Mouse (Mus musculus): ENCODE data around the gene Lypd6. TPM values are rescaled to one million over a fixed set of nuclear protein-coding genes. Genes with fewer than 3 reads are reported as not detected.

The Lypd6 gene
- total RNA-seq, 2 experiments from 2014 or later = 1.6 to 1.9 TPM

DNA sequence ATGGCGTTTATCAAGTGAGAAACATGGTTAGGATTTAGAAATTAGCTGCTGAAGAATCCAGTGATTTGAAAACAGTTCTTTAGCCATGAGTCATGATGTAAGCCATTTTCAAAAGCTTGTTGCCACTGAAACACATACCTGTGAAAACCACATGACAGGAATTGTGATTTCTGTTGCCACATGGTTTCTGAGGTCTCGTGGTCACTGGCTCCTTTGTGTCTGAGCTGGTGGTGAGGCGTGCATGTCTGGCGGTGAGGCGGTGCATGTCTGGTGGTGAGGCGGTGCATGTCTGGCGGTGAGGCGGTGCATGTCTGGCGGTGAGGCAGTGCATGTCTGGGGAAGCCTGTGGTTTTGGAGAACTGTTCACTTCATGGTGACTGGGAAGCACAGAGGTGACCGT lies 89.8 kb downstream of the Lypd6 start:
- intact Hi-C loops (cut with DNase I; ENCODE audit: low total_unique reads) = no loop called here
- no peak for DNase-seq

DNA sequence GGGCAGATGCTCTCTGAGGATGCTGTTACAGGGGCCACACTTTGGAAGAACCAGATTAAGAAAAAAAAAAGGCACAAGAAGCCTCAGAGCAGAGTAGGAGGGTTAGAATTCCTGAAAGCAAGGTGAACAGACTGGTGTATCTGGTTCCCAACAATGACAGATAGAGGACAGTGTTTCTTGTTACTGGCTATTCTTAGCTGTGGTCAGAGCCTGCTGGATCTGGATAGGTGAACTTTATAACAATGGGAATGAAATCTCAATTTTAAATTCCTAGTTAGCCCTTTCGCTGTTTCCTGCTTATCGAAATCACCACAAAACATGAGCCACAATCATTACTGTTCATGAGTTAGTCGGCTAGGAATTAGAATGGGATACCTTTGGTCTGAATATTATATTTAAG lies 93.8 kb downstream of the Lypd6 start:
- intact Hi-C loops (cut with DNase I; ENCODE audit: low total_unique reads) = no loop called here
- no peak for DNase-seq

DNA sequence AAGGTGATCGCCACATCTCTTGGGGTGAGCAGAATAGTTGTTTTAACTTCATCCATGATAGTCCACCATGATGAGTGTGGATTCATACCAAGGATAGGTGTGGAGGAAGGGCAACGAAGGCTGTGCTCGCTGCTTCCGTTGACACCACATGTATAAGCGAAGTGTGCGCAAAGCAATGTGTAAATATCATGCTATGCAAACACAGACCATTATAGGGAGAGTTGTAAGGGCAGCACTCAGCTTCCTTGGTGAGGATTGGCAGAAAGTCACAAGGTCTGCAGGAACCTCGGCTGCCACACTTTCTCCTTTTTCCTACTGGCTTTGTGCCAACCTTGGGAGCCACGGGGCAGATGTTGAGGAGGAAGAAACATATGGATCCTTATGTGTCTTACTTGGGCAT lies 97.4 kb downstream of the Lypd6 start:
- intact Hi-C loops (cut with DNase I; ENCODE audit: low total_unique reads) = no loop called here
- DNase-seq = no peak

DNA sequence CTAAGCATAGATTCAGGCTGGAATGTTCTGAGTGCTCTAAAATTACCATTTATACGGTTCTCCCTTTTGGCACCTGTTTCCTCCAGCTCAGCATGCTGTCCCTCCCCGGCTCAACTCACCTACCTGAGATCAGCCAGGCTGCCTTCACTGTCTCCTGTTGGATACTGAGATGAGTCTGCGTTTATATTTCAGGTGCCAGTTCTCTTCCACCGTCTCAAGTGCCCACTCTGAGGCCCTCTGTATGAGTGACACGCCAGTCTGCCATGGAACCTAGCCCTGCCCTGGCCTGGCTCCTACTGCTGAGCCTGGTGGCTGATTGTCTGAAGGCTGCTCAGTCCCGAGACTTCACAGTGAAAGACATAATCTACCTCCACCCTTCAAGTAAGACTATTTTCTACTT lies 99.0 kb downstream of the Lypd6 start:
- intact Hi-C loops (cut with DNase I; ENCODE audit: low total_unique reads) = no loop called here

DNA sequence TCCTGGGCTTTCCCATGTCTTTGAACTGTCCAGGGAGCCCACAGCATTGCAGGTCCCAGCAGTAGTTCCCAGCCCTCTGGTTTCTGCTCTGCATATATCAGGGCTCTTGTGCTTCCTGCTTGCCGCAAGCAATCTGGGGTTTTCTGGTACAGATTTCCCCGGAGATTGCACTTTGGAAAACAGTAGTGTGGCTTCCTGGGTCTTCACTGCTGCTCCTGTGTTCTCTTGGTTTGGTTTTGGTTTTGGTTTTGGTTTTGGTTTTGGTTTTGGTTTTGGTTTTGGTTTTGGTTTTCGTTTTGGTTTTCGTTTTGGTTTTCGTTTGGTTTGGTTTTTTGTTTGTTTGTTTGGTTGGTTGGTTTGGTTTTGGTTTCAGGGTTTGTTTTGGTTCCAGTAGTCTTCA lies 99.9 kb downstream of the Lypd6 start:
- intact Hi-C loops (cut with DNase I; ENCODE audit: low total_unique reads) = no loop called here

More for the DNA sequence above, 99.0 kb downstream of the Lypd6 start:
- peak; percentile 10 for DNase-seq

DNA sequence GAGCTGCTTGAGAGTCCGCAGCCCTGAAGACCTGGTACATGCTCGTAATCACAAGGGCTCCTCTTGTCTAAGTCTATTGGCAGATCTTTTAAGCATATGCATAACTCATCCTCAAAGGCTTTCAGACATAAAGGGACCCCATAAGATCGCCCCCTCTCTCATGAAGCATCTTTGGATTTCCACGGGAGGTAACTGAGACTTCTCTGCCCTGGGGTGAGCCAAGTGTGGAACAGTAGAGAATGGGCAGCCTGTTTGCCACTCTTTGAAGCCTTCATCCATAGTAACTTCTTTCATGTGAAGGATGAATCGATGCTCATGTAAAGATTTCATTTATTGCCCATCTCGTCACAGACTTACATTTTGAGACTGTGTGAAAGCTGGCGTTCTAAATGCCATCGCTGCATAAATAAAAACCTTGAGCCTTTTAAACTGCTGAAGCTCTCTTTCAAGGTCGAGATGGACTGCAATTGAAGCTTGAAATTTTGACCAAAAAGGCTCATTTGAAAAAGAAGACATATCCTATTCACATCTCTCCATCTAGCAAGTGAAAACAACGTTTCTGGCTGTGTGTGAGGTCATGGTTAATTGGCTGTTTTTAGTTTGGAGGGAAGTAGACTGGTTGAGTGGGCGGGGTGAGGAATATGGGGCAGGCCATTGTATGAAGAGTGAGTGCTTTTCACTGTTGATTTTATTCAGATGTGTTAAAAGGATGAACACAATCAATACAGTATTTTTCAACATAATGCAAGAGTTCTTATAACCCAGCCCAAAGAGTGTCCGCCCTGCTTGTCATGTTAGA lies 107.7 kb downstream of the Lypd6 start:
- no peak for DNase-seq
- intact Hi-C loops (cut with DNase I; ENCODE audit: low total_unique reads) = no loop called here

More for the DNA sequence above, 99.9 kb downstream of the Lypd6 start:
- no peak for DNase-seq

DNA sequence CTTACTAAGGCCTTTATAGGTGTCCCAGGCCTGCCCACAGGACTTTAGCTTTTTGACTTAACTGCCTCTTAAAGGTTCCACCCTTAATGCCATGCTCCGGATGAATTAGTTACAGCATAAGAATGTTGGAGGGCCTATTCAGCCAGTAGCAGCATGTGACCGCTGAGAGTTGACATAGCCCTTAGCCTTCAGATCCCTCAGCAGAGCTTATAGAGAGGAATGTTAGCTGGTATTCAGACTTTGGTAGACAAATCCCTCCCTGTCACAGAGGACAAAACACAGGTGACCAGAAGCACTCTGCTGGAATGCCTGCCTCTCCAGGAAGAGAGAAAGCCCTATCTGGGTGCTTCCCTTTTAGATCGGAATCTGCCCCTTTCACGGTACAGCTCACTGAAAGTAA lies 109.5 kb downstream of the Lypd6 start:
- intact Hi-C loops (cut with DNase I; ENCODE audit: low total_unique reads) = no loop called here
- no peak for DNase-seq

DNA sequence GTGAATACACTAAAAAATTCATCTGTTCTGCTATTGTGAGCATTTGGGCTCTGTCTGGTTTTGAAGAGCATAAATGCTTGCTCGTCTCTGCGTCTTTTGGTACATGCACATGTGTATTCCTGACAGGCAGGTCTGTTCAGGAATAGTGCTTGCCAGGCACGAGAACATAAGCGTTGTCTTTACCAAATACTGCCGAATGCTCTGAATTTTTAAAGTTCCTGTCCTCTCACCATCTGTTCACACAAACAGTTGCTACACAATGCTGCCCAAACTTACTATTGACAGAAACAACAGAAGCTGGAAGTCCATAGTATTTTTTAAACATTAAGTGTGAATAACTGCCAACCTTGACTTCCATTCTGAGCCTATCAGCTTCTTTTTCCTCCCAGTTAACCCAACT lies 112.9 kb downstream of the Lypd6 start:
- intact Hi-C loops (cut with DNase I; ENCODE audit: low total_unique reads) = no loop called here
- DNase-seq = no peak

DNA sequence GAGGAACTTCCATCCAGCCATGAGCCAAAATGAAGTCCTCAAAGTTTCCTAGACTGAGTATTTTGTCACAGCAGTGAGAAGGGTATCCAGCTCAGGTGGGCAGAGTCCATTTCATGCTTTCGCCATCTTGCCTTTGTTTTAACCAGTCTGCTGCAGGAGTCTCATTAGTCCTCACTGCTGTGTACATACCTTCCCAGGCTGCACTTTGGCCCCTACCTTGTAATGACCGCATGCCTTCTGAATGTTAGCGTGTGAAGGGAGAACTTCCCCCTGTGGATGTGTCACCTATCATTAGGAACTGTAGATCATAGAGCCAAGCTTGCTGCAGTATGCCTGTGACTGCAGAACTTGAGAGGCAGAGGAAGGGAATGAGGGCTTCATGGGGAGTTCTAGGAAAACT lies 114.2 kb downstream of the Lypd6 start:
- intact Hi-C loops (cut with DNase I; ENCODE audit: low total_unique reads) = no loop called here
- no peak for DNase-seq

DNA sequence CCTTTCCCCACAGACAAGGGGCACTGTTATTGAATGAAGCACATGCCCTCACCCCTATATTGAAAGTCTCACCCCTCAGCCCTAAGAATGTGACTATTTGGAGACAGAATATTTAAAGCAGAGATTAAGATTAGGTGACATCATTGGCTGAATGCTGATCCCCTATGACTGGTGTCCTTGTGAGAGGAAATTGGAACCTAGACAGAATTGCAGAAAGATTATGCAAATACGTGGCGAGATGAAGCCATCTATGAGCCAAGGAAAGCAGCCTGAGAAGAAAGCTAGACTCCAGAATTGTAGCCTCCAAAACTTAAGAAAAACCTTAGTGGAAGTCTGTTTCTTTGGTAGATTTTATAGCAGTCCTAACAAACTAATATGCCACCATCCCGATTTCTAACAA lies 115.1 kb downstream of the Lypd6 start:
- intact Hi-C loops (cut with DNase I; ENCODE audit: low total_unique reads) = no loop called here
- no peak for DNase-seq

DNA sequence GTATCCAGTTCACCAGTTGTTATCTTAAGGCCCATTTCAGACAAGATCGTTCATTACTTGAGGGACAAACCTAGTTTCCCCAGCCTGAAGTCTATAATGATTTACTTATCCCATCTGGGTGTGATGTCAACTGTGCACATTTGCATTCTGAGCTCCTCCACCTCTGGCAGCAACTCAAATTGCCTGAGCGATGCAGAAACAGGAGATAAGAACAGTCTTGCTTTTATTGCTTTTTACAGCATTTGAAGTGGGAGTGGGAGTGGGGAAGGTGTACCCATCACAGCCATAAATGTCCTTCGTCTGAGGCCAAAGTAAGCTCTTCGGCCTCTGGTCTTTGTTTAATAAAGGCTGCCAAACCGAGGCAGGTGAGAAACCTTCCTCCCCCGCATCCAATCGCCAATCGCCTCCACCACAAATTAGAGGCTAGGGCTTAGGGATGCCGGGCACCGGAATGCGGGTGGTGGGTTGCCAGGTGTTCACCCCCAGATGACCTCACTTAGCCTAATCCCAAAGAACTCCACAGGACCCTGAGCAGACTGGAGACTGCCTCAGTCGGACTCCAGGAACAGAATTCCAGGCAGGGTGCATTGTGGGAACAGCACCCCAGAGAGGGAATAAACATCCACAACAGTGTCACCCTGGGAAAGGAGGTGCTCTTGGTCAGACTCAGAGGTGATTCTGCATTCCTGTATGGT lies 120.6 kb downstream of the Lypd6 start:
- no peak for DNase-seq
- intact Hi-C loops (cut with DNase I; ENCODE audit: low total_unique reads) = no loop called here

DNA sequence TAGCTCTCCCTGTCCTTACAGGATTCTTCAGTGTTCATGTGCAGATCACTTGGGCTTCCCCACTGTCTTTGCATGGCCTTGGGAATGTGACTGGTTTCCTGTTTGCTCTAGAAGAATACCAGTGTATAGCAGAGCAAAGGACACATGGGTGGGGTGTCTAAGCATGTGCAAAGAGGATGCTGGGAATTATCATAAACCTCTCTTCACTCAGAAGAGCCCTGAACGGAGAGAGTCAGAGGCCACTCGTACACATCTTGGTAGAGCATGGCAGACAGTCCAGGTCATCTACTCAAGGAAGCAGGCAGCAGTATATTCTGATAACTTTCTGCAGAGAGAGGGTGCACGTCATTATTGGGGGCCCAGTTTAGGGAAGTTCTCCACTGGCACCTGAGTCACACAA lies 122.6 kb downstream of the Lypd6 start:
- intact Hi-C loops (cut with DNase I; ENCODE audit: low total_unique reads) = no loop called here

DNA sequence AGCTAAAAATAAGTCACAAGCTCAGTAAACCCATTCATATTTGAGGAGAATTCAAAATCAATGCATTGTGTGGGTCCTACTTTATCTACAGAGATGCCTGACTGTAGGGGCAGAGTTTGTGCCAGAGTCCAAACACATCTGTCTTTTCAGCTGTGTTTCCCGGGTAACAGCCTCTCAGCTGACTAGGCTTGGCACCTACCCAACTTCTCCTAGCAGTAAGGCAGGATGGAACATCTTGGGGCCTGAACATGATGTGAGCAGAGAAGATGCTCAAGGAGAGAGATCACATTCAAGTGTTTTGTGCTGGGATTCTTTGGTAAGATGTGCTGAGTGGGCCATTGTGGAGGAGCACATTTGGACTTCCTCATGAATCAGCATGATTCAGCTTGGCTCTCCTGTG lies 130.5 kb downstream of the Lypd6 start:
- DNase-seq = no peak
- intact Hi-C loops (cut with DNase I; ENCODE audit: low total_unique reads) = no loop called here

More for the DNA sequence above, 122.6 kb downstream of the Lypd6 start:
- no peak for DNase-seq

DNA sequence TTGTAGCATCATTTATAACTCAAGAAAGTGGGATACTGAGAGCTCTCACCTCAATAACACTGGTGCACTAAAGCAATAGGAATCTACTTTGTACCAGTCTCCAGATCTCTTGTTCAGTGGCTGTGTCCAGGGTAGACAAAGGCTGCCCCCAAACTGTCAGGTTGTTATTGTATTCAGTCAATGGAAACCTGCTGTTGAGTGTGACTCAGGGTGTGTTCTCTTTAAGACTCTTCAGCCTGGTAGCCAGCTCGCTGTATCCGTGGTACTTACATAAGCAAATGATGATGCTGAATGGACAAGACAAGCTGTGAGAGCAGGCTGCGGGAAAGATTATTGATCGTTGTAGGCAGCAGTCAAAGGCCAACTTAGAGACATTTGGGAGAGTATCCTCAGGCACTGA lies 131.6 kb downstream of the Lypd6 start:
- intact Hi-C loops (cut with DNase I; ENCODE audit: low total_unique reads) = no loop called here
- no peak for DNase-seq

DNA sequence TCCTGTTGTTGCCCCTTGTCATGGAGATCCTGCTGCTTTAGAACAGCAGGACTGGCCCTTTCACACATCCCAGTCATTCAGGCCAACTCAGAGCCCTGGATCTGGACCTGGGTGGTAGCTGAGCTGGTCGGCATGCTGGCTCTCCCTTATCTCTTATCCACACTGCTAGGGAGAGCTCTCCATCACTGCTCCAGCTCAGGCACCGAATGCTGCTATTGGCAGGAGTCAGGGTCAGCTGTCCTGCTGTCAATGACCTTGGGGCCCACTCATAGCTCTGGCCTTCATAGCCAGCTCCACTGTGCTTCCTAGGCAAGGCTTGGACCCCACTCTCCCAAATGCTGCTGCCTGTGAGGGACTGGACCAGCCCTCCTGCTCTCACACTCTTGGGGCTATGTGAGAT lies 134.3 kb downstream of the Lypd6 start:
- intact Hi-C loops (cut with DNase I; ENCODE audit: low total_unique reads) = no loop called here
- no peak for DNase-seq

DNA sequence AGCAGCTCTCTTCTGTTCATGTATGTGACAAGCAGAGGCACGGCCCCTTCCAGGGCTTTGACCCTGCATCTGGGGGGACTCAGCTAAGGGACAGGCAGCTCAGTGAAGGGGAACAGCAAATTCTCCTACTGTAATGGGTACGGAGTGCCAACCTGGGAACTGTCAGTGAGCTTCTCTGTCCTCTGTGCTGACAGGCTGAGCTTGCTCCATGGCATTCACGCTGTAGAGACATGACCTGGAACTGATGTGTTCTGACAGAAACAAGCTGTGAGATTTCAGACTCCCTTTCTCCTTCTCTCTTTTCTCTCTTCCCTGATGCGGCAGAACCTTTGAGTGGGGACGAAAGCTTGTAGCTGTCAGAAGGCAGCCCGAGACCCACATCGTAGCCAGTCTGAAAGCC lies 154.3 kb downstream of the Lypd6 start:
- intact Hi-C loops (cut with DNase I; ENCODE audit: low total_unique reads) = no loop called here
- DNase-seq = no peak

DNA sequence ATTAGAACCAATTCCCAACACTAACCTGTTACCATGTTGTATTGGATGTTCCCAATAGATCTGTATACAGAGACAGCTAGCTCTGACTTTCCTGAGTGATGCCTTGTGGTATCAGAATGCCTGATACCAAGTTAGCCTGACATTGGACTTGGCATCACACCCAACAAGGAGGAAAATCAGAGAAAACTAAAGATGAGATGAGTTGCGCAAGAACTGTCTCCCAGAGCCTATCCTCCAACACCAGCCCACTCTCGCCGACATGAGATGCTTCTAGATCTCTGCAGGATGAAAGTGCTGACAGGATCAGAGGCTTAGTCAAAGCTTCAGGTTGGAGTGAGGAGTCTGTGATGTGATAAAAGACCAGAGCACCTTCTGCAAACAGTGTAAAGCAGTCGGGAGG lies 158.8 kb downstream of the Lypd6 start:
- DNase-seq = no peak
- intact Hi-C loops (cut with DNase I; ENCODE audit: low total_unique reads) = no loop called here

DNA sequence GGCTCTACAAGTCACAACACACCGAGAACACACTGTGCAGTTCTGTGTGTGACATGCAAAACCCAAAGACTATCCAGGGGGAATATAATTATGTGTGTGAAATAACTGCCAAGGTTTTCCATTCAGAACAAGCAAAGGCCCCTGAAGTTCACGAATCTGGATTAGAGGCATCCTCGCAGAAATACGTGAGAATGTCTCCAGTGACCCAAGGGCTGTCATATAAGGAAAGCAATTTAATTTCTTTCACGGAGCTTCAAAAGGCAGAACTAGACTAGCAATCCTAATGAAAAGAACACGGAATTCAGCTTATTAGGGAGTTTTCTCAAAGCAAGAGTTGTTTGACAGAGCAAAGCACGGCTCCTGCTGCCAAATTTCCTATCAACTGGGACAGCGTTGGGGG lies 167.3 kb downstream of the Lypd6 start:
- intact Hi-C loops (cut with DNase I; ENCODE audit: low total_unique reads) = no loop called here
- no peak for DNase-seq

Measured in gastrocnemius, postnatal 14 days (tissue).